Mouse (Mus musculus): ENCODE measurements around the gene Il34.

DNA sequence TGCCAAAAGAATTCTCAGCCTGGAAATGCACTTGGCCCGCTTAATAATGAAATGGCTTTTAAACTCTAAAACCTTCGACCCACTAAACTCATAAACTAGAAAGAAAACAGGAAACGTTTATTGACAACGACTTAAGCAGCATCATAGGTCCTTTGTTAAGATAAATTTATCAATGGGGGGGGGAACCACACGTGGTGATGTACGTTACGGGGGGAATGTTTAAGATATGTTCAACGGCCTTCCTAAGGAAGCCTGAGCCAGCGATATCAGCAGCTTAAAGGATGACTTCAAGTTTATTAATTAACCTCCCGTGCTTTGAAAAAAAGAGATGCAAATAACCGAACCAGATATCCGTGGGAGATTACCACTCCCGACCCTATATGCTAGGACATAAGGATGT is 55.5 kb downstream of the Il34 start:
- no peak for TF ChIP-seq GATA1 (IDR thresholded peaks at IDR 0.05; ENCODE audit: low read length)
- TF ChIP-seq TAL1 (IDR thresholded peaks at IDR 0.05; ENCODE audit: low read length) = no peak

Measured in erythroblast, embryonic 14.5 days (primary cell).